Mouse (Mus musculus) forebrain, embryonic 10.5 days (tissue): ENCODE measurements around the gene St6galnac6. TPM values are rescaled to one million over a fixed set of nuclear protein-coding genes. Genes with fewer than 3 reads are reported as not detected.
A peak's percentile ranks its signal among the peaks of the same experiment; 100 is the strongest.

ENCODE experiments used
- DNase-seq: peaks from one replicate; pipeline ENCODE4 v3.0.0-alpha.2; 2017; ENCODE audit warnings: low spot score; ENCODE audit errors: extremely low spot score
- H3K27ac ChIP-seq: fragments of 300-500 bp; sonication (generic); 2 replicates; pipeline ENCODE4 v1.5.1; 2016; ENCODE audit warnings: mild to moderate bottlenecking
- H3K27me3 ChIP-seq: fragments of 300-500 bp; sonication (generic); 2 replicates; pipeline ENCODE4 v1.6.1; 2016; ENCODE audit warnings: mild to moderate bottlenecking; ENCODE audit not compliant: poor library complexity, severe bottlenecking
- H3K36me3 ChIP-seq: fragments of 300-500 bp; sonication (generic); replicated peaks from 2 replicates; pipeline ENCODE4 v1.6.1; 2016; ENCODE audit warnings: mild to moderate bottlenecking, moderate library complexity
- H3K4me1 ChIP-seq: fragments of 300-500 bp; sonication (generic); 2 replicates; pipeline ENCODE4 v1.6.1; 2016
- H3K4me3 ChIP-seq: fragments of 300-500 bp; sonication (generic); 2 replicates; pipeline ENCODE4 v1.5.1; 2016; ENCODE audit warnings: mild to moderate bottlenecking, moderate library complexity
- H3K9me3 ChIP-seq: fragments of 300-500 bp; sonication (generic); 2 replicates; pipeline ENCODE4 v1.6.1; 2016; ENCODE audit warnings: mild to moderate bottlenecking, moderate library complexity
- WGBS: fragments of 180-500 bp; shearing (Covaris S2); methylation state at CpG from one replicate; pipeline ENCODE4 v1.1.7; 2016; 5-methylcytosine and 5-hydroxymethylcytosine counted together
- polyA plus RNA-seq: library from polyadenylated mRNA; unstranded; fragments of >200 nt; fragmentation: Nextera tagmentation; extraction: Ambion mirVana; gene quantifications from 2 replicates; pipeline ENCODE4 v1.2.1, GENCODE M21; 2016

St6galnac6 gene
- polyA plus RNA-seq, 1 experiment from 2014 or later = 13.3 TPM

- Histone ChIP-seq H3K4me1 (peaks cover 35% of the 10 kb centered on the region), H3K27ac (peak overlapping the region; percentile 77), H3K4me3 (peak overlapping the region; percentile 70), H3K9me3 (no peaks in the 10 kb centered on the region), H3K27me3 (peaks cover 42% of the 10 kb centered on the region), H3K36me3 (peaks cover 14% of the 10 kb centered on the region)
- peak; percentile 57 for DNase-seq
- 2% methylated on average over 26 of the region's 26 CpGs for WGBS
These were observed 24.5 kb upstream of the St6galnac6 start for GRCm38 (mm10) chr2:32574901-32575585.

- peaks cover 35% of the 10 kb centered on the region for H3K4me1 ChIP-seq
- WGBS = 4% methylated on average over 28 of the region's 28 CpGs
- H3K36me3 ChIP-seq = peaks cover 14% of the 10 kb centered on the region
- H3K4me3 ChIP-seq = peak within 1 kb of the TSS; percentile 70
- H3K9me3 ChIP-seq = no peaks in the 10 kb centered on the region
- DNase-seq = peak; percentile 69
- peaks cover 49% of the 10 kb centered on the region for H3K27me3 ChIP-seq
- H3K27ac ChIP-seq = peak within 1 kb of the TSS; percentile 77
These were observed 23.8 kb upstream of the St6galnac6 start, which contains the start of gene 9430097D07Rik for GRCm38 (mm10) chr2:32575586-32576160. 9430097D07Rik (minus strand) TSS chr2:32575684.

- WGBS = 89% methylated on average over 9 of the region's 9 CpGs
- no peak for DNase-seq
- Histone ChIP-seq H3K4me3 (no peak overlapping the region), H3K27ac (no peak overlapping the region), H3K27me3 (peaks cover 57% of the 10 kb centered on the region), H3K4me1 (peaks cover 34% of the 10 kb centered on the region), H3K9me3 (no peaks in the 10 kb centered on the region), H3K36me3 (peaks cover 14% of the 10 kb centered on the region)
These were observed 23.0 kb upstream of the St6galnac6 start for GRCm38 (mm10) chr2:32576532-32576931.

- DNase-seq = no peak
These were observed 21.1 kb upstream of the St6galnac6 start for GRCm38 (mm10) chr2:32578146-32579046.

GRCm38 (mm10) chr2:32581450-32582095 is 17.9 kb upstream of the St6galnac6 start:
- H3K27ac ChIP-seq = 0 out of 2 replicates have a peak overlapping the region, but pooled peaks have one; percentile 44
- WGBS = 35% methylated on average over 19 of the region's 19 CpGs

More at GRCm38 (mm10) chr2:32578146-32579046, 21.1 kb upstream of the St6galnac6 start:
- Histone ChIP-seq H3K4me3 (no peak overlapping the region), H3K27ac (no peak overlapping the region), H3K9me3 (no peaks in the 10 kb centered on the region), H3K4me1 (peaks cover 37% of the 10 kb centered on the region), H3K36me3 (peaks cover 2% of the 10 kb centered on the region), H3K27me3 (peaks cover 74% of the 10 kb centered on the region)
- WGBS = 42% methylated on average over 25 of the region's 30 CpGs

GRCm38 (mm10) chr2:32582830-32583799 is 16.4 kb upstream of the St6galnac6 start:
- H3K9me3 ChIP-seq = no peaks in the 10 kb centered on the region
- H3K36me3 ChIP-seq = no peaks in the 10 kb centered on the region
- 16% methylated on average over 37 of the region's 37 CpGs for WGBS
- peak overlapping the region; percentile 40 for H3K4me3 ChIP-seq
- peak; percentile 82 for DNase-seq
- peaks cover 74% of the 10 kb centered on the region for H3K27me3 ChIP-seq
- H3K27ac ChIP-seq = peak overlapping the region; percentile 31; the same call in 1 of the 2 replicates
- H3K4me1 ChIP-seq = peaks cover 50% of the 10 kb centered on the region

More at GRCm38 (mm10) chr2:32581450-32582095, 17.9 kb upstream of the St6galnac6 start:
- Histone ChIP-seq H3K36me3 (no peaks in the 10 kb centered on the region), H3K4me3 (peak overlapping the region; percentile 43), H3K27me3 (peaks cover 80% of the 10 kb centered on the region), H3K9me3 (no peaks in the 10 kb centered on the region), H3K4me1 (peaks cover 34% of the 10 kb centered on the region)
- peak; percentile 45 for DNase-seq

- no peaks in the 10 kb centered on the region for H3K9me3 ChIP-seq
- no peak for DNase-seq
- peaks cover 56% of the 10 kb centered on the region for H3K27me3 ChIP-seq
- WGBS = 83% methylated on average over 7 of the region's 7 CpGs
- no peak overlapping the region for H3K27ac ChIP-seq
- H3K4me1 ChIP-seq = peaks cover 58% of the 10 kb centered on the region
- H3K4me3 ChIP-seq = no peak overlapping the region
- no peaks in the 10 kb centered on the region for H3K36me3 ChIP-seq
These were observed 14.3 kb upstream of the St6galnac6 start for GRCm38 (mm10) chr2:32585149-32585714.

GRCm38 (mm10) chr2:32586871-32587351 is 12.6 kb upstream of the St6galnac6 start, which contains the start of gene St6galnac4:
St6galnac4 (plus strand) TSS chr2:32587095.
- Histone ChIP-seq H3K27ac (peak within 1 kb of the TSS; percentile 83), H3K4me1 (peaks cover 52% of the 10 kb centered on the region), H3K27me3 (peaks cover 40% of the 10 kb centered on the region), H3K4me3 (peak within 1 kb of the TSS; percentile 62), H3K36me3 (no peaks in the 10 kb centered on the region), H3K9me3 (no peaks in the 10 kb centered on the region)
- under 1% methylated on average over 38 of the region's 38 CpGs for WGBS
- DNase-seq = peak; percentile 94

GRCm38 (mm10) chr2:32587731-32588321 is 11.7 kb upstream of the St6galnac6 start:
- WGBS = 55% methylated on average over 9 of the region's 9 CpGs
- Histone ChIP-seq H3K27ac (peak overlapping the region; percentile 83), H3K36me3 (no peaks in the 10 kb centered on the region), H3K4me1 (peaks cover 50% of the 10 kb centered on the region), H3K9me3 (no peaks in the 10 kb centered on the region), H3K27me3 (peaks cover 31% of the 10 kb centered on the region), H3K4me3 (peak overlapping the region; percentile 62)
- no peak for DNase-seq

GRCm38 (mm10) chr2:32589213-32589795 is 10.2 kb upstream of the St6galnac6 start:
- H3K4me3 ChIP-seq = no peak overlapping the region
- no peaks in the 10 kb centered on the region for H3K9me3 ChIP-seq
- H3K4me1 ChIP-seq = peaks cover 39% of the 10 kb centered on the region
- no peak overlapping the region; the same call in 1 of the 2 replicates for H3K27ac ChIP-seq
- WGBS = 75% methylated on average over 11 of the region's 11 CpGs
- 0 out of 2 replicates have a peak, but pooled peaks cover 2% of the 10 kb centered on the region for H3K36me3 ChIP-seq
- DNase-seq = no peak
- H3K27me3 ChIP-seq = peaks cover 23% of the 10 kb centered on the region
